In genomic region chr11:115920110-115920818, GRCm38 (mm10) we compare ENCODE assay signal across 8 mouse cellular contexts. TPM values are rescaled to one million over a fixed set of nuclear protein-coding genes. Genes with fewer than 3 reads are reported as not detected.
DNase-seq lines count a peak whose midpoint lies in the region; ATAC-seq lines count a peak whose summit lies in the region.

No protein-coding gene starts in this region.

- intact Hi-C loops in left cerebral cortex, postnatal 14 days (cut with DNase I), result no loop called here

- peak; percentile 42 to 82 for DNase-seq in adrenal gland, adult (ENCODE audit: inconsistent age in 2 of 2, low spot score in 1 of 2)
- no peak for DNase-seq in adrenal gland, adult 2 months
- peak; percentile 56 to 62 for DNase-seq in left cerebral cortex, postnatal 14 days (ENCODE audit: low spot score in 2 of 2)
- no peak for DNase-seq in left cerebral cortex, adult 8-10 months (ENCODE audit: low spot score in 2 of 2)
- DNase-seq in cerebellum, adult 11-12 months, result peak; percentile 27
- peak; percentile 79 for DNase-seq in kidney, postnatal 10 days
- no peak for DNase-seq in frontal cortex, postnatal 14 days (ENCODE audit: low spot score in 2 of 2)

- peak; percentile 77 for ATAC-seq in megakaryocyte, adult 5-6 weeks (ENCODE audit: poor library complexity, severe bottlenecking)

RNA-seq across cellular contexts. Expression of gene Smim6, which starts 8.4 kb away (rescaled TPM):
- not detected for total RNA-seq in adrenal gland, adult 2 months (2021)
- polyA plus RNA-seq in adrenal gland, adult 2 months (2012; rRNA removed), result not detected in 2 replicates
- total RNA-seq in left cerebral cortex, postnatal 14 days (2021), result not detected
- not detected for total RNA-seq in left cerebral cortex, adult 8-10 months (2022)
- total RNA-seq in megakaryocyte, adult 5-6 weeks (2015), result 2.7 and 4.9 TPM in 2 replicates
- 0.73 TPM in 1 of 2 replicates, not detected in the other for total RNA-seq in megakaryocyte, adult 5-6 weeks (2017)

RNA-seq across cellular contexts. Expression of gene Sap30bp, which starts 12.8 kb away (rescaled TPM):
- total RNA-seq in adrenal gland, adult 2 months (2021), result 10 to 100 TPM; 31.8 to 44.5 TPM
- 31.4 and 33.8 TPM in 2 replicates for polyA plus RNA-seq in adrenal gland, adult 2 months (2012; rRNA removed)
- total RNA-seq in left cerebral cortex, postnatal 14 days (2021), result 10 to 100 TPM; 43.2 to 50.7 TPM
- total RNA-seq in left cerebral cortex, adult 8-10 months (2022), result 10 to 100 TPM; 42.0 to 61.0 (median 55.7) TPM
- total RNA-seq in megakaryocyte, adult 5-6 weeks (2015), result 18.6 and 22.6 TPM in 2 replicates
- total RNA-seq in megakaryocyte, adult 5-6 weeks (2017), result 158 and 190 TPM in 2 replicates

RNA-seq across cellular contexts. Expression of gene Recql5, which starts 13.0 kb away (rescaled TPM):
- total RNA-seq in adrenal gland, adult 2 months (2021), result 10 to 100 TPM; 20.8 to 28.3 TPM
- 22.4 and 25.4 TPM in 2 replicates for polyA plus RNA-seq in adrenal gland, adult 2 months (2012; rRNA removed)
- total RNA-seq in left cerebral cortex, postnatal 14 days (2021), result 10 to 100 TPM; 19.8 to 22.4 TPM
- total RNA-seq in left cerebral cortex, adult 8-10 months (2022), result 10 to 100 TPM; 23.5 to 33.0 (median 25.2) TPM
- 13.2 and 19.9 TPM in 2 replicates for total RNA-seq in megakaryocyte, adult 5-6 weeks (2015)
- total RNA-seq in megakaryocyte, adult 5-6 weeks (2017), result 19.9 and 22.5 TPM in 2 replicates

RNA-seq across cellular contexts. Expression of gene Smim5, which starts 20.5 kb away (rescaled TPM):
- total RNA-seq in adrenal gland, adult 2 months (2021), result 1 to 10 TPM in 1 of 2 experiments, under 1 TPM in 1; 0.58 to 1.3 TPM
- 0.86 and 0.99 TPM in 2 replicates for polyA plus RNA-seq in adrenal gland, adult 2 months (2012; rRNA removed)
- total RNA-seq in left cerebral cortex, postnatal 14 days (2021), result under 1 TPM in 1 of 2 experiments, not detected in 1; 0.33 TPM
- 1 to 10 TPM in 1 of 4 experiments, under 1 TPM in 2, not detected in 1; 0.78 to 1.6 (median 0.95) TPM for total RNA-seq in left cerebral cortex, adult 8-10 months (2022)
- 37.5 and 48.1 TPM in 2 replicates for total RNA-seq in megakaryocyte, adult 5-6 weeks (2015)
- 40.4 and 42.5 TPM in 2 replicates for total RNA-seq in megakaryocyte, adult 5-6 weeks (2017)

RNA-seq across cellular contexts. Expression of gene Itgb4, which starts 54.2 kb away (rescaled TPM):
- total RNA-seq in adrenal gland, adult 2 months (2021), result 1 to 10 TPM; 2.1 to 4.3 TPM
- polyA plus RNA-seq in adrenal gland, adult 2 months (2012; rRNA removed), result 3.9 and 4.8 TPM in 2 replicates
- total RNA-seq in left cerebral cortex, postnatal 14 days (2021), result 1 to 10 TPM; 3.2 to 4.2 TPM
- 10 to 100 TPM in 3 of 4 experiments, 1 to 10 TPM in 1; 9.4 to 13.4 (median 11.3) TPM for total RNA-seq in left cerebral cortex, adult 8-10 months (2022)
- total RNA-seq in megakaryocyte, adult 5-6 weeks (2015), result 0.09 TPM in 1 of 2 replicates, not detected in the other
- not detected in 2 replicates for total RNA-seq in megakaryocyte, adult 5-6 weeks (2017)

Comparison
In these comparisons a context has a peak if more than half of its experiments do, and no peak if none do; other contexts are left out.
1. DNase-seq: peak in adrenal gland, adult (2 of 2), left cerebral cortex, postnatal 14 days (2 of 2), cerebellum, adult 11-12 months (single experiment) and kidney, postnatal 10 days (single experiment); none in adrenal gland, adult 2 months (single experiment), left cerebral cortex, adult 8-10 months (0 of 2) and frontal cortex, postnatal 14 days (0 of 2).